8 mouse cellular contexts compared by ENCODE assay signal in the genomic region with DNA sequence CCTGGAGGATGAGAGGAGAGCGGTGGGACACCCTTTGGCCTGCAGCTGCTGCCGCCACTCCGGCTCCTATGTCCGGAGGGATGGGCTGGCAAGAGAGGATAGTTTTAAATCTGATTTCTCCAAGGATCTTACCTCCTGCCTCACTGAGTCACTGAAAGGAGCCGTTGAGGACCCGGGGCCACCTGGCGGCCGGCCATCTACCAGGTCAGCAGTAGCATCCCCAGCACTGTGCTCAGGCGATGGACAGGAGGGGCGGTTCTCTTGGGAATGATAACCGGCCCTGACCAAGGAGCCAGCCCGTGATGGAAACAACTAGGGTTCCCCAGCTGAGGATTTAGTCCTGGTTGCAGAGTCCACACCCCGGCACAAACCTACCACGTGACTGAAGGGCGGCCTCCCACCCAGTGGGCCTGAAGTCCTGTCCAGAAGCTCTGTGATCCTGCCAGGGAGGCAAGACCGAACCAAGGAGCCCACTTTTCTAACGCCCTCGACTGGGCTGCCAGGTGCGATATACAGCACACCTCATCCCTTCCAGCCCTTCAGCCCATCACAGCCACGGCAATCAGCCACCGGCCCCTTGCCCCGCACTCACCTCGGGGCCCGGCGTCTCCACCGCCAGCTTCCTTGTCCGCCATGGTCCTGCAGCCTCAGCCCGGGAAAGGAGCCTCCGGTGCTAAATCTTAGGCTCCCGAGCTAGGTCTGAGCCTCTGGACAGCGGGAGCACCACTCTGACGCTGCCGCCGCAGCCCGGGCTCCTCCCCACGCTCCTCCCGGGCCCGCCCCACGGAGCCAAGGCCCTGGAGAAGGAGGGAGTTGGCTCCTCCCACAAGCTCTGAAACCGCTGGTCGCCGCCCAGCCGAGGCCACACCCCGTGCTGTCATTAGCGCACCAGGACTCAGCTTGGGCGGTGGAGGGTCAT.
DNase-seq lines count a peak whose midpoint lies in the region; ATAC-seq and TF ChIP-seq lines count a peak whose summit lies in the region.

No protein-coding gene starts in this region.

- 2% methylated on average over 46 of the region's 46 CpGs for WGBS in forebrain, postnatal 0 days
- 2% methylated on average over 46 of the region's 46 CpGs for WGBS in liver, embryonic 16.5 days (ENCODE audit: insufficient replicate concordance)
- WGBS in neural tube, embryonic 14.5 days = under 1% methylated on average over 46 of the region's 46 CpGs
- WGBS in stomach, postnatal 0 days = under 1% methylated on average over 46 of the region's 46 CpGs

- H3K4me1 ChIP-seq in ES-E14 (ENCODE audit: control insufficient read depth in 2 of 2, insufficient read depth in 2 of 2, low read length in 2 of 2, poor library complexity in 1 of 2) = peaks cover 0 to 5% of the 10 kb centered on the region in 2 experiments; a peak in 1 of 4 replicates
- peaks cover 18% of the 10 kb centered on the region for H3K4me1 ChIP-seq in forebrain, postnatal 0 days (ENCODE audit: insufficient read depth)
- H3K4me1 ChIP-seq in liver, embryonic 16.5 days (ENCODE audit: control insufficient read depth, low read depth, low read length) = no peaks in the 10 kb centered on the region; the same call in 1 of the 2 replicates
- peaks cover 9% of the 10 kb centered on the region; the same call in 1 of the 2 replicates for H3K4me1 ChIP-seq in neural tube, embryonic 14.5 days (ENCODE audit: control insufficient read depth, insufficient read depth, low read length)
- no peaks in the 10 kb centered on the region for H3K4me1 ChIP-seq in stomach, postnatal 0 days (replicated peaks; ENCODE audit: control insufficient read depth, insufficient read depth)

- peak overlapping the region; percentile 79 for H3K4me2 ChIP-seq in forebrain, postnatal 0 days (ENCODE audit: low read depth)
- H3K4me2 ChIP-seq in liver, embryonic 16.5 days (ENCODE audit: low read depth, low read length) = peak overlapping the region; percentile 69
- H3K4me2 ChIP-seq in neural tube, embryonic 14.5 days (ENCODE audit: low read depth, low read length) = peak overlapping the region; percentile 79
- H3K4me2 ChIP-seq in stomach, postnatal 0 days (replicated peaks; ENCODE audit: low read depth) = peak overlapping the region; percentile 77

- H3K36me3 ChIP-seq in ES-E14 (ENCODE audit: control insufficient read depth, insufficient read depth, low read length, poor library complexity, severe bottlenecking) = no peaks in the 10 kb centered on the region
- no peaks in the 10 kb centered on the region for H3K36me3 ChIP-seq in forebrain, postnatal 0 days (ENCODE audit: insufficient read depth)
- no peaks in the 10 kb centered on the region for H3K36me3 ChIP-seq in liver, embryonic 16.5 days (ENCODE audit: control insufficient read depth, insufficient read depth)
- H3K36me3 ChIP-seq in neural tube, embryonic 14.5 days (ENCODE audit: control insufficient read depth, insufficient read depth, low read length) = no peaks in the 10 kb centered on the region
- no peaks in the 10 kb centered on the region for H3K36me3 ChIP-seq in stomach, postnatal 0 days (ENCODE audit: control insufficient read depth, insufficient read depth, low read length)

- peak; percentile 69 for DNase-seq in ES-E14 (ENCODE audit: low read depth, low spot score)
- peak; percentile 86 for DNase-seq in cerebellum, adult 11-12 months
- peak; percentile 77 for DNase-seq in forebrain, postnatal 0 days
- peak; percentile 82 for DNase-seq in heart, postnatal 25 days (ENCODE audit: low spot score)
- peak; percentile 85 to 90 for DNase-seq in layer of hippocampus, adult 18-20 months (ENCODE audit: low spot score in 2 of 2)
- DNase-seq in stomach, postnatal 0 days (ENCODE audit: low spot score) = peak; percentile 83

- TF ChIP-seq EP300 in stomach, postnatal 0 days (optimal IDR thresholded peaks at IDR 0.05) = no peak

- no peak overlapping the region for H3K27ac ChIP-seq in ES-E14 (ENCODE audit: insufficient read depth, low read depth, low read length, poor library complexity, severe bottlenecking)
- H3K27ac ChIP-seq in forebrain, postnatal 0 days (ENCODE audit: low read depth, low read length) = peak overlapping the region; percentile 75
- no peak overlapping the region for H3K27ac ChIP-seq in liver, embryonic 16.5 days (ENCODE audit: low read length)
- H3K27ac ChIP-seq in neural tube, embryonic 14.5 days (ENCODE audit: low read depth, low read length) = peak overlapping the region; percentile 80
- H3K27ac ChIP-seq in stomach, postnatal 0 days (replicated peaks) = 0 out of 2 replicates have a peak overlapping the region, but pooled peaks have one; percentile 53

- TF ChIP-seq CTCF in forebrain, postnatal 0 days (IDR thresholded peaks at IDR 0.05; ENCODE audit: low read depth) = peak; percentile 30
- TF ChIP-seq CTCF in stomach, postnatal 0 days (IDR thresholded peaks at IDR 0.05; ENCODE audit: low read depth) = no peak

- no peaks in the 10 kb centered on the region for H3K27me3 ChIP-seq in forebrain, postnatal 0 days (ENCODE audit: insufficient read depth, low read length)
- peaks cover 19% of the 10 kb centered on the region for H3K27me3 ChIP-seq in liver, embryonic 16.5 days (ENCODE audit: control insufficient read depth, insufficient read depth, low read depth, low read length)
- 0 out of 2 replicates have a peak, but pooled peaks cover 2% of the 10 kb centered on the region for H3K27me3 ChIP-seq in neural tube, embryonic 14.5 days (ENCODE audit: control insufficient read depth, insufficient read depth, low read length)
- no peaks in the 10 kb centered on the region for H3K27me3 ChIP-seq in stomach, postnatal 0 days (ENCODE audit: control insufficient read depth, insufficient read depth, low read length)

- intact Hi-C loops in heart, postnatal 25 days (cut with DNase I) = loop anchor here (2.0 kb wide), 1 partner anchor 42 kb away; no protein-coding TSS in a partner anchor

- peak overlapping the region; percentile 57 to 73 for H3K4me3 ChIP-seq in ES-E14 (ENCODE audit: insufficient read depth in 1 of 2, low read depth in 1 of 2, low read length in 2 of 2, poor library complexity in 1 of 2, severe bottlenecking in 1 of 2)
- peak overlapping the region; percentile 66 for H3K4me3 ChIP-seq in forebrain, postnatal 0 days (ENCODE audit: low read depth, low read length)
- peak overlapping the region; percentile 53 for H3K4me3 ChIP-seq in liver, embryonic 16.5 days (ENCODE audit: low read depth, low read length)
- peak overlapping the region; percentile 53 for H3K4me3 ChIP-seq in neural tube, embryonic 14.5 days (ENCODE audit: low read depth, low read length)
- peak overlapping the region; percentile 54 for H3K4me3 ChIP-seq in stomach, postnatal 0 days (ENCODE audit: low read depth, low read length)

- ATAC-seq in forebrain, postnatal 0 days = peak; percentile 67
- peak; percentile 85 for ATAC-seq in liver, embryonic 16.5 days (ENCODE audit: low read depth)
- peak; percentile 85 for ATAC-seq in neural tube, embryonic 14.5 days (ENCODE audit: low read depth)
- ATAC-seq in stomach, postnatal 0 days (ENCODE audit: low FRiP score, low TSS enrichment) = peak; percentile 91

- peak overlapping the region; percentile 23 for H3K9ac ChIP-seq in ES-E14 (ENCODE audit: insufficient read depth, low read depth, low read length, poor library complexity, severe bottlenecking)
- H3K9ac ChIP-seq in forebrain, postnatal 0 days = peak overlapping the region; percentile 81
- no peak overlapping the region; the same call in 1 of the 2 replicates for H3K9ac ChIP-seq in liver, embryonic 16.5 days (ENCODE audit: low read depth, low read length)
- peak overlapping the region; percentile 72 for H3K9ac ChIP-seq in neural tube, embryonic 14.5 days (replicated peaks; ENCODE audit: low read depth, low read length)
- H3K9ac ChIP-seq in stomach, postnatal 0 days (ENCODE audit: low read length) = peak overlapping the region; percentile 58

- in situ Hi-C loops in ES-E14 (cut with MboI; ENCODE audit: low sequenced_read_pairs in 2 of 2, unreplicated experiment in 2 of 2) = no loop called here

- H3K9me3 ChIP-seq in ES-E14 (ENCODE audit: control insufficient read depth, insufficient read depth, low read depth, low read length) = no peaks in the 10 kb centered on the region
- no peaks in the 10 kb centered on the region for H3K9me3 ChIP-seq in forebrain, postnatal 0 days (ENCODE audit: low read length)
- no peaks in the 10 kb centered on the region for H3K9me3 ChIP-seq in liver, embryonic 16.5 days (replicated peaks; ENCODE audit: control insufficient read depth, low read length)
- no peaks in the 10 kb centered on the region for H3K9me3 ChIP-seq in neural tube, embryonic 14.5 days (ENCODE audit: control insufficient read depth, low read length)
- no peaks in the 10 kb centered on the region for H3K9me3 ChIP-seq in stomach, postnatal 0 days (ENCODE audit: control insufficient read depth, low read length)

TF ChIP-seq in ES-E14, 5 proteins besides CTCF, POLR2A, EP300 and RAD21:
- no peak for TF ChIP-seq HCFC1 (IDR thresholded peaks at IDR 0.05; ENCODE audit: borderline replicate concordance, insufficient read depth, low read length)
- TF ChIP-seq MAFK (IDR thresholded peaks at IDR 0.05; ENCODE audit: insufficient read depth, low read depth, low read length) = no peak
- TF ChIP-seq CHD2 (IDR thresholded peaks at IDR 0.05; ENCODE audit: low read depth, low read length) = no peak
- no peak for TF ChIP-seq ZC3H11A (IDR thresholded peaks at IDR 0.05; ENCODE audit: borderline replicate concordance, low read depth, low read length)
- no peak for TF ChIP-seq ZNF384 (IDR thresholded peaks at IDR 0.05; ENCODE audit: low read depth, low read length)

Comparison
In these comparisons a context has a peak if more than half of its experiments do, and no peak if none do; other contexts are left out.
1. H3K27ac ChIP-seq: peak in forebrain, postnatal 0 days (single experiment), neural tube, embryonic 14.5 days (single experiment) and stomach, postnatal 0 days (single experiment); none in ES-E14 (single experiment) and liver, embryonic 16.5 days (single experiment).
2. Peak in every context shown above with its lines, with median percentiles within 50 percentile points of each other: DNase-seq, H3K4me3 ChIP-seq, ATAC-seq and H3K4me2 ChIP-seq.